Mouse (Mus musculus) heart, postnatal 4 days (tissue): Measurements from ENCODE around the gene Scarb2. TPM values are rescaled to one million over a fixed set of nuclear protein-coding genes. Genes with fewer than 3 reads are reported as not detected.

Experiments
- DNase-seq: peaks from one replicate; pipeline ENCODE4 v3.0.0; 2021
- total RNA-seq, 2 experiments: library from RNA; stranded (reverse); gene quantifications; 2 replicates each; pipeline ENCODE4 v1.2.3; 2021

Scarb2 gene
- total RNA-seq, 2 experiments from 2014 or later, result 83.8 to 88.7 TPM

DNA sequence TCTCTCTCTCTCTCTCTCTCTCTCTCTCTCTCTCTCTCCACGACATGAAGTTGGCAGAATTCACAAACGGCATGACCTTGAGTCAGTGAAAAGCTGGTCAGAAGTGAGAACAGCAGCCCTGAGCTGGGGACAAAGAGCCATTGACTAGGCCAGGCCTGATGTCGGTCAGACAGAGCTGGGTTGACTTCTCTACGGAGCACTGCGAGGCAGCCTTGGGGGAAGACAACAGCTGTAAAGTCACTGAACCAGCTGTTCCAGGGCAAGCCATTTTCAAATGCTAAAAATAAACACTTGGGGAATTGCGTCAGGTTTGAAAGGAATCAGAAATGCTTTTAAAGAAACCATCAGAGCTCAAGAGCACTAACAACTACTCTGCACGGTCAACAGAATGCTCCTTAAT lies 13.2 kb downstream of the Scarb2 start:
- DNase-seq, result peak; percentile 65

DNA sequence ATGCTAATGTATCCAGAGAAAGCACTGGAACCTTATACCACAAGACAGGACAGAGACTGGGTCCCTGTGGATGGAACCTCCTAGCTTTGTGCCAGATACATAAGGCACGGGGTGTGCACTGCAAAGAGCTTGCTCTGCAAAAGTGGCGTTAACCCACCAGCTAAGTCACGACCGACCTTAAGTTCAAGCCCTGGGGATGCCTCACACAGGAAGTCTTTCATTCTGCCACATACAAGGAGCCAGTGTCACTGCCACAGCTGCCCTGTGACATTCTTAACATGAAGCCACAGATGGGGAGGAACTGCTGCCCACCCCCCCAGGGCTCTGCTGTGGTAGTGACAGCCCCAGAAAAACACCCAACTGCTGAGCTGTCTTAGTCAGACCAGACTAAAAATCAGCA lies 15.9 kb downstream of the Scarb2 start:
- no peak for DNase-seq

DNA sequence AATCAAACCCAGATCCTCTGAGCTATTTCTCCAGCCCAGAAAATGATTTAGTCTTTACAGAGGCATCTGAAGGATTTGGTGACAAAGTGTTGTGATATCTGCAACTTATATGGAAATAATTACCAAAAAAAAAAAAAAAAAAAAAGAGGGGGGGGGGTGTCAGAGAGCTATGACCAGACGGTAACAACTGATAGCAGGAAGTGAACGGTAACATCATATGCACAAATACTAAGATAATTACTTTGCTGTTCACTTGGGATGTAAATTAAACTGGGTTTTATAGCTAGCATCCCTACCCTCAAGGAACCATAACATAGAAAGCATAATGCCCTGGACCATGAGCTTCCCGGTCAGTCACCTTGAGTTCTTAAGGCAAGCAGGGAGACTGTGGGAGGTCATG lies 16.3 kb downstream of the Scarb2 start:
- DNase-seq, result no peak

DNA sequence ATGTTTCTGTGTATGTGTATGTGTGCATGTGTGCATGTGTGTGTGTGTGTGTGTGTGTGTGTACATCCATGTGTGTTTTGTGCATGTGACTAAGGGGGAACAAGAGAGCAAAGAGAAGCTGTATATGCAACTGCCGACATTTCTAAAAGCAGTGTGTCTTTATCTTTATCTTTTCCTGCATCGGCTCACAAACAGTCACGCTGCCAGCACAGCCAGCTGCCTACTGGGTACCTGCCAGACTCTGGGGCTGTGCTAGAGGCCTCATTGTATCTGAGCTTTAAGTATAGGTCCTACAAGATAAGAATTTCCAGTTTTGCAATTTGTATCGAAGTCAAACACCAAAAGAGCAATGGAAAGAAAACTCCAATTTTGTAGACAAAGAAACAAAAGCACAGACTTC lies 17.1 kb downstream of the Scarb2 start:
- DNase-seq, result peak; percentile 31

DNA sequence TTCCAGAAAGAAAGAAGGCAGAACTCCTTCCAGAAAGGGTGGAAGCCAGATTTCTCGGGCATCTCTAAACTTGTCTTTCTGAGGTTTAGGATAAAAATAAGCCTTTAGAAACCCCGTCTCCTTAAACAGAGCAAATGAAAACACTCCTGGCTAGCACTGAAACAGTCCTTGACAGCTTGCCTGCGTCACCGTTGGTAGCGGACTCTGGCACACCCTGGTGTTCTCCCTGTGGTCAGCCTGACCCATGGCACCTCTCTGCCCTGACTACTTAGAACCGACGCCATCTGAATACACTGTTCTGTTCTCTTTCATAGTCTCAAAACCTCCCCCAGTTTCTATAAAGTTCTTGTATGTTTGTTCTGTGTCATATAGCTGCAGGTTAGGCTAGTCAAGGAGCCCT lies 17.7 kb downstream of the Scarb2 start:
- peak; percentile 51 for DNase-seq

DNA sequence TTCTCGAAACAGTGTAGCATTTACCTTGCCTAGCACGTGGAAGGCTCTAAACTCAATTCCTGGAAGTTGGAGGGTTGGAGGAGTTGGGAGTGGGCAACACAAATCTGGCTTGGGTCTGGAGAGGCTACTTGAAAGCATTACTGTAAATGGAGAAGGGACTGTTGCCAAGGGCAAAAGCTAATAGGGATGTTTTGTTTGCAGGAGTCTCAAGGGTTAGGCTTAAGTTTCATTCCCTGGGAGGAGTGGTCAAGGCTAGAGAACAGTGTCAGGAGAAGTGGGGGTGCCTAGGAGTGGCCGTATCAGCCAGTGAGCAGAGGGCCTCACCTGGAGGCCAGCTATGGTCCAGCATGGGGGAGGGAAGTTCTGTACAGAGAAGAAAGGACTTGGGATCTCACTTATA lies 18.2 kb downstream of the Scarb2 start:
- DNase-seq, result no peak

DNA sequence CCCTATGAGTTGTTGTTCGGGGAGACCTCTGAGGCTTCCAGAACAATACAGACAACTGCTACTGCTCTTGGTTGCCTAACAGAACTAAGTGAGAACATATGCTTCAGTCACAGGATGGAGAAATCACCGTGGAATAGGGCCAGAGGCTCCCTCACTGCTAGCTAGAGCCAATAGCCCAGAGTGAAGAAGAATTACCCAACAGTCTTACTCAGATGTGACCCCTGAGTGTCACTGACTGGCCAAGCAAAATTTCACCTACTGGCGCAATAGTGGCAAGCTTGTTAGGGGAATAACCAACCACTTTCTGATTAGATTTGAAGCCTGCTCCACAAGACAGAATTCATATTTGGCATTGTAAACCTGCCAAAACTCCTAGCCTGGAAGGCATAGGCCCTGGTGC lies 19.9 kb downstream of the Scarb2 start:
- DNase-seq, result peak; percentile 37

DNA sequence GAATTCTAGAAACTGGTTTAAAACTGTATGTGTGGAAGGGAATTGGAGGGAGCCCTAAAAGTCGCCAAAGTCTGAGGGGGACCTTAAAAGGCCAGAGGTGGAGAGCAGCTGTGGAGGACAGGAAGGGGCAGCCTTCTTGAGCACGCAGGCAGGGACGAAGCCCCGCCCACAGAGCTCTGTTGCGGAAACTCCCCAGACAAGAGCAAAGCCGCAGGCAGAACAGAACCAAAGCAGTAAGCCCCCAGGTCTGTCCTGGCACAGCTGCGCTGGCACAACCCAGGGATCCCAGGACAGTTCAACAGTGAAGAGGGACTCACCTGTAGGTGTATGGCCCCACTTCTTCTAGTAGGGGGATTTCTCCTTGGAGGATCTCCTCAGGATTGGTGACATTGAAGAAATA lies 21.8 kb downstream of the Scarb2 start:
- DNase-seq, result no peak

DNA sequence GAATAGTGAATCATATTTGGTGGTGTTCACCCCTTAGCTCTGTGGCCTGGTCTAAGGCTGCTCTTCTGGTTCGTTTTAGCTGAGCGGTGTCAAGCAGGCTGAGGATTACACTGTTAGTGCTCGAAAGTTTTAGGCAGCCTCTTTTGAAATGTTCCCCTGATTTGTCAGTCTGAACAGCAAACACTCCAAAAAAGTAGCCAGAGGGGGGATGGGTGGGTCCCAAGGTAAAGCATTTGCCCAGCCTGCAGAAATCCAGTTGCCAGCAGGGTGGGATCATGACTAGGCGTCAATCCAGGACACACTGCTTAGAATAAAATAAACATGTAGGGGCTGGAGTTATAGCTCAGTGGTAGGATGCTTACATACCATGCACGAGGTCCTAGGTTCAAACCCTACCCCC lies 33.8 kb downstream of the Scarb2 start:
- no peak for DNase-seq

DNA sequence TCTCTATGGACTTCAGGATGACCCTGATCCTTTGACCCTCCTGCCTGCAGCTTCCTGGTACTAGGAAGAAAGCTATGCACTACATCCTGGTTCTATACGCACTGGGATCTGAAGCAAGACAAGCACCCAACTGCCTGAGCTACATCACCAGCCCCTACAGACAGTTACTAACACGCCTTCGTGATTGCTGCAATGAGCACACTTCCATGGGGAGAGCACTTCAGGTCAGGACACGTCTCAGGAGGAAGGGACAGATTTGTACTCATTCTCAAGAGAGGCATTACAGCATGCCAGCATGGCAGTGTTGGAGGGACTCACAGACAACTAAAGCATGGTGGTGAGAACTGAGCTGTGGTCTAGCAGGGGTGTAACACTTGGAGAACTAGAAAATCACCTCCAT lies 35.1 kb downstream of the Scarb2 start:
- DNase-seq, result no peak

DNA sequence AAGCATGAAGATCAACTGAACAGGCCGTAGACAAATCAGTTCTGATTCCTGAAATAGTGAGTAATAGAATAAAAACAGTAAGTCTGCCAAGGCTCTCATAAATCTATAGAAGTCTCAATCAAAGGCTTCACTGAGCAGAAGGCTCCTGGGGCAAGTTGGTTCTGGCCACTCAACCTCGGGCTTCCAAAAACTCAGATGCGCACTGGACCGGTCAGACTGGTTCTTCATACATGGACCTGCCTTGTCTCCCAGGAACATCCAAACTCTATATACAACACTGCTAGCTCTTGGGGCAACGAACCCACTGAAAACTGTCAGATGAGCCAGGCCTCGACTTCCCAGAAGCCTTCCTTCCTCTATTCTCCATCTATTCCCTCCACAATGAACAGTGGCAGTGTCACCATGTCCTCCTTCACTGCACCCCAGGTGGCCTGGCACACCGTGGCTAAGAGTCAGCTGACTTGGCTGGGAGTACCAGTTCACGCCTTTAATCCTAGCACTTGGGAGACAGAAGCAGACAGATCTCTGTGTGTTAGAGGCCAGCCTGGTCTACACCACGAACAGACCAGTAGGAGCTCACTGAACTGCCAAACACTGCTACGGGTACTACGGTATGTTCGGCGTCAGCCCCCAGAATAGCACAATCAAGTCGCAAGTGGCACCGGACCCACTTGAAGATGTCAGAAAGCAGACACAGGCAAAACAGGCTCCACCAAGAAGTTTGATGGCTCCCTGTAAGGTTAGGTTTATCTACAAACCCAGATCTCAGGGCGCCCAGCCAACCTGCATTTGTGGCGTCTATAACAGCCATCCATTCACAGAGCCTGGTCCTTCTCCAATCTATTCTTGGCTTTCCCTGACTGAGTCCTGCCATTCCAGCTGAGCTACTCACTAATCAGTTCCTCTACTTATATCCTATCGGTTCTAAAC lies 37.2 kb downstream of the Scarb2 start:
- DNase-seq, result peak; percentile 28

DNA sequence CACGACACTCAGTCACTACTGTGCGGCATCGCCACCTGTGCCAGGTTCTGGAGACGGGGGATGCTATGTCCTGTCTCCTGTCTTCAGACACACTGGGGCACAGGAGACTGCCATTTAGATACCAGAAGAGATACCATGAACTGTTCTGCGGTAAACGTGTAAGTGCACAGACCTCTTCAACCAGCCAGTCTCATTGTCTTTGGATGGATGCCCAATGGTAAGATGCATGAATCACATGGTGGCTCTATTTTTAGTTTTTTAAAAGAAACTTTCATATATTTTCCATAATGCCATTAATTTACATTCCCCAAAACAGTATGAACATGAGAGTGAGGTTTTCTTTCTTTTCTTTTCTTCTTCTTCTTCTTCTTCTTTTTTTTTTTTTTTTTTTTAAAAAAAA lies 38.4 kb downstream of the Scarb2 start:
- no peak for DNase-seq

DNA sequence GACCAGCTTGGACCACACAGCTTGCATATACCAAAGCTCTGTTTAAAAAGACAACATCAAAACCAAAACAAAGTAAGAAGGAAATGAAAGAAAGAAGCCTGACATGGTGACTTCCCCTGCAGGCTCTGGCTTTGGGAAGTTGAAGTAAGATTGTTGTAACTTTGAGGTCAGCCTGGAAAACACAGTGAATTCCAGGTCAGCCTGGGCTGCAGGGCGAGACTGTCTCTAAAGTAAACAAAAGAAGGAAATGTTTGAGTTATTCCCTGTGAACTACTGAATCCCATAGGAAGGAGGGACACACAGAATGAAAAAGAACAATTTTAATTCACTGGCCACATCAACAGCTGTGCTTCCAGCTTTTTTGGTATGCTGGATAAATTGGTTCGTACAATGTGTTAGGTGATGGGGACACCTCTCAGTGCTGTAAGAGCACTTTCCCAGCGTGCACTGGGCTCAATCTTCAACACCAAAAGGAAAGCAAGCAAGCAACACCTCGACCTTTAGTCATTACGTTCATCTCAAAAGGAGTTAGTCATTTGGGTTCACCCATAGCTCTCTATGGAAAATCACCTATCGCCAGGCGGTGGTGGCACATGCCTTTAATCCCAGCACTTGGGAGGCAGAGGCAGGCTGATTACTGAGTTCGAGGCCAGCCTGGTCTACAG lies 39.4 kb downstream of the Scarb2 start:
- no peak for DNase-seq

DNA sequence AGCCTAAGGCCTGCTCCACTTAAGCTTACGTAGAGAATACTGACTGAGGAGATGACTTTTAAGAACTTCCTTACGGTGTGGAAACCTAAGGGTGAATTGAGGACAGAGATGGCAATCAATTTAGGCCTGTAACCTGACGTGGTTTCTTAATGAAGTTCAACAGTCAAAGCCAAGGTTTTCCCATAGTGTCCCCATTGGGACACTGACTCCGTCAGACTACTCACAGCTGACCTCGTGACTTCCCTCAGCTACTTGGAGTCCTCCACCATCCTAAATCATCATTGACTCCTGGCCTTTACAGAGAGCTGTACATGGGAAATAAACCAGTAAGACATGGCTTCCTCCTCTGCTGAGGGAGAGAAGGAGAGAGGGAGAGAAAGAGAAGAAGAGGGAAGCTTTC lies 41.1 kb downstream of the Scarb2 start:
- DNase-seq, result no peak

DNA sequence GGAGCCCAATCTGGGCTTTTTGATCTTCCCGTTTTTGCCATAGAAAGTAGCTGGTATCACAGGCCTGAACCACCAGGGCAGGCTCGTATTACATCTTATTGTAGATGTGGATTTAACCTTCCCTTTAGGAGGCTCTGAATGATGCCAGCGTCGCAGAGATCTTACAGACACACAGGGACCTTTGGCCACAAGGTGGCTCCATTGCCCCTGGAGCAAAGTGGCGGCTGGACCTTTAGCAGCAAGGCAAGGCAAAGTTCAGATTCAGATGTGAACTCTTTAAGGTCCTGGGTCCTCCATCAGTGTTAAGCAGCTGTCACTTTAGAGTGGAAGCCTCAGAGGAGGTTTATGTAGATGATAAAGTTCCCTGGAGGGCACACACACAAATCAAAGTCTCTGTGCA lies 45.3 kb downstream of the Scarb2 start:
- peak; percentile 81 for DNase-seq

DNA sequence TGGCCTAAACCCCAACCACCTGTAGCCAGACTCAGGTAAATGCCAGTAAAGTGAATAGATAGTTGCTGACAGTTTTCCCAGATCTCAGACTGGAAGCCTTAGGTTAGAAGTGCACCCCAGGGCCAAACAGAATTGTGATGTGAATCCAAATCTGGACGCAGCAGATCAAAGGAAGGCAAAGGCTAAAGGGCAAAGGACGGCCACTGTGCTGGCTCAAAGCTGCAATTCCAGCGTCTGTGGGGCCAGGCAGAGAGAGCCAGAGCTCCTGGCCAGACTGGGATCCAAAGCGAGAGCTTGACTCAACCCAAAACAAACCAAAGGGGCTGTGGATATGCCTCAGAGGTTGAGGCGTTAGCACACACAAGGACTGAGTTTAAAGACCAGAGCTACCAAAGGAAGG lies 47.9 kb downstream of the Scarb2 start:
- no peak for DNase-seq

DNA sequence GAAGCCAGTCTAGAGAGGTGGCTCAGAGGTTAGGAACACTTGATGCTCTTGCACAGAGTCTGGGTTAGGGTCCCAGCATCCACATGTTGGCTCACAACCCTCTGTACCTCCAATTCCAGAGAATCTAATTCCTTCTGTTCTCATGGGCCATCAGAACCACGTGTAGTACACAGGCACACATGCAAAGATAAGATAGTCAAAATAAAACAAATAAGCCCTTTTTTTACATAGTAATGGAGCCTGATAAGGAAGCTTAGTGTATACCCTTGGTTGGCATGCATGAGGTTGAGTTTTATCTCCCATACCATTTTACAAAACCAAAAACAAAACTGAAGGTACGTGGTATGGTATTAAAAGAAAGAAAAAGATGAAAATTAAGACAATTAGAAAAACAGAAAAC lies 49.2 kb downstream of the Scarb2 start:
- DNase-seq, result no peak

DNA sequence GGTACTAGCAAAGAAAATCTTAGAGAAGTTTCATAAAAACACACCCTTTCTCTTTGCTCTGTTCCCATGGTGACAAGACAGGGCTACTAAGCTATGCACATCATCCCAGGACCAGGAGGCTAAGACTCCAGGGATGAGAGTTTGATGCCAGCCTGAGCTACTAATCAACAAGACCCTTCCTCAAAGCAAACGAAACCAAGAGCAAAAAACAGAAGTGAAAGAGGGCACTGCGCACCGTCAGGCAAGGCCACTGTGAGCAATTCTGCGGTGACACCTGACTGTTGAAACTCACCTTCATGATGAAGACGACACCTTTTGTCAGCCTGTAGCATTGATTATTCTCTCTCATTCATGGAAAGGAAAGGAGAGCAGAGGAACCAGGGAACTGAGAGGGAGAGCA lies 53.8 kb downstream of the Scarb2 start:
- DNase-seq, result no peak

DNA sequence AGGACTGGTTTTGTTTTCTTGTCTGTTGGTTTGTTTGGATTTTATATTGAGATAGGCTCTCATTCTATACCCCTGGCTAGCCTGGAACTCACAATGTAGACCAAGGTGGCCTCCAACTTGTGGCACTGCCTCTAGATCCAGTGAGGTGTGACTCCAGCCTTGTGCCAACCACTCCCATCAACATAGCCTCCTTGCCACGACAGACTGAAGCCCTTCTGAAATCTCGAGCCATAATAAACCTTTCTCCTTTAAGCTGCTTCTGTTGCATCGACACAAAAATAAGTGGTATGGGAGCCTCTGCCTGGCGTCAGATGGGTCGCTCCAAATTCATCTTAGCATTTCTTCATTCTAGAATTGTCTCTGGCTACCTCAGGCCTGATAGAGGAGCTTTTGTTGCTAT lies 59.9 kb downstream of the Scarb2 start:
- DNase-seq, result no peak

DNA sequence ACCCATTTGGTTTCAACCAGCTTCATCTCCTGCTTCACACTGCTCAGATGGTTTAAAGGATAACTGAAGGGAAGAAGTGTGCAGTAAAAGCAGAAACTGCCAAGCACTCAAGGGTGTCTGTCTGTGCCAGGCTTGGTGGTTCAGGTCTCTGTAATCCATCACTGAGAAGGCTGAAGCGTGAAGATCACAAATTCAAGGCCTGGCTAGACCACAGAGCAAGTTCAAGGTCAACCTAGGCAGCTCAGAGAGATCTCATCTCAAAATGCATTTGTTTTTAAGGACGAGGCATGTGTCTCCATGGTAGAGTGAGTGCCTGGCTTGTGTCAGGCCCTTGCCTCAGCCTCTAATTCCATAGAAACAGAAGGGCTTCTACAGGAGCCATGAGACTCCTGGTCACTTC lies 61.6 kb downstream of the Scarb2 start:
- DNase-seq, result no peak

DNA sequence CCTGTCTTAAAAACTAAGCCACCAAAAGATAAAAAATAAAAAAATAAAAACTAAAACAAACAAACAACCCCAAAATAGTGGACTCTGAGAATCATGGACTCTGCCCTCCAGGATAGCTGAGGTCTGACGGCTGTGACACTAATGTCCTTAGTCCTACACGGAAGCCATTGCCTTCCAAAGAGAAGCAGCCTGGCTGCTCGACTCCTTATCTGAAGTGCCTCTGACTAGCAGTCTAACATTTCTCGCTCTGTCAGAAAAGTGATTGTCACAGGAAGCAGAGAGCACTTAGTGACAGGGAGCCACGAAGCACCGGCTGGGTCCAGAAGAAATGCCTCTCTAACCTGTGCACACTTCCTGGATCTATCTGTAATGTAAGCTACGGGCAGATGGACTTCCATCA lies 63.7 kb downstream of the Scarb2 start:
- DNase-seq, result peak; percentile 12

DNA sequence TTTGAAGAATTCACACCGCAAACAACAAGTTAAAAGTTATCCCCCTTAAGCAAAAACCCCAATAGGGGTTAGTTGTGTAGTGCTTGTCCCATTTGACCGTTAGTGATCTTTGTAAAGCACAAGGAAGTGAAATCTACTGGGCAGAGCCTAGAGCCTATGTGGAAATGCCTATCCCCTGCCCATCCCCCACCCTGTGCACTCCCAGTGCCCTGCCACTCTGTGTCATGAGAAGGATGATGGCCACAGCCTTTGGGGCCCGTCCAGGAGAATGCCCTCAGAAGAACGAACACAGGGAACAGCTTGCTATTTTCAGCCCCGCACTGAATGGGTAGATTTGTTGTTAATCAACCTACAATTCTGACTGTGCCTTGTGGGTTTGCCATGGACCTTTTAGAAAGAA lies 65.1 kb downstream of the Scarb2 start:
- DNase-seq, result peak; percentile 59

DNA sequence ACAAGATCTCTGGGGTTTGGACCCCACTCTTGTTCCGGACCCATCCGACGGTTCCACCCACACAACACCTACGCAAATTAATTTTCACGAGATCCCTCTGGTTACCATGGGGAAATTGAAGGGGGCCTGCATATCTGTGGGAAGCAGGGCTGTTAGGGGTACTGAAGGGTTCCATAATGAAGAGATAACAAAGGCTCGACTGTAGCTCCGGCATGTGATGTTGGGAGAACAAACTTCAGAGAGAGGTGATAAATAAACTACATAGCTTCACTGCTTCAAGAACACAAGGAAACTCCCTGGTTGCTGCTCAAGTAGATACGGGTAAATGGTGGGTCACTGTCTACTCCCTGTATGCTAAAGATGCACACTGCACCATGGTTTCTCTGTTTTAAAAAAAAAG lies 68.1 kb downstream of the Scarb2 start:
- DNase-seq, result no peak

DNA sequence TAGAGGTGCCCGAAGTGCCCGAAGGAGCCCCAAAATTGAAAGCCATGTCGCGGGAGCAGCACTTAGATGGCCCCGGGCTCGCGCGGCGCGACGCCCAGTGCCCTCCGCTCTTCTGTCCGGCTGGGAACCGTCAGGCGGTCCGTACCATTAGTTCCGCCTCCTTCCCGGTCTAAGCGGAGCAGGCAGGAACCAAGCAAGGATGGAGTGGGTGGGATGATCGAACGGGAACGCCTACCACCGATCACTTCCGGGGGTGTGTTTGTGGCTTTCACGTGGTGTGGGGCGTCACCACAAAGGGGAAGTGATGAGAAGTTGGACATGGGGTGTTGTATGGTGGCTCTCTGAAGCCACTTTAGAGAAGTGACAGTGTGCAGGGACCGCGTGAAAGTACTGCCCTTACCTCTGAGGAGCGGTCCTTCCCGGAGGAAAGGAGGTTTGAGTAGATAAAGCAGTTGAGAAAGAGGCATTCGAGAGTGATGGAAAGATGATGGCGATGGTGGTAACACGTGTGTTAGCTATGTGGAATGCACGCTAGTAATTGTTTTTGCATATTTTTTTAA lies 71.5 kb downstream of the Scarb2 start, which contains the start of gene Nup54:
Nup54 (minus strand) TSS at position 195 of the 560 bp plus-strand sequence.
- DNase-seq, result peak; percentile 96
